Mouse (Mus musculus) bone marrow macrophage, adult 2 months (primary cell): ENCODE results near the gene Sypl2.

Source experiments
- CTCF ChIP-seq: IDR thresholded peaks from 2 replicates; pipeline ENCODE4 v1.5.1; 2012; ENCODE audit warnings: low read depth, mild to moderate bottlenecking, low read length, moderate library complexity
- POLR2A ChIP-seq: IDR thresholded peaks from 2 replicates; pipeline ENCODE4 v1.6.1; 2012; ENCODE audit warnings: mild to moderate bottlenecking, low read depth, low read length, borderline replicate concordance

DNA sequence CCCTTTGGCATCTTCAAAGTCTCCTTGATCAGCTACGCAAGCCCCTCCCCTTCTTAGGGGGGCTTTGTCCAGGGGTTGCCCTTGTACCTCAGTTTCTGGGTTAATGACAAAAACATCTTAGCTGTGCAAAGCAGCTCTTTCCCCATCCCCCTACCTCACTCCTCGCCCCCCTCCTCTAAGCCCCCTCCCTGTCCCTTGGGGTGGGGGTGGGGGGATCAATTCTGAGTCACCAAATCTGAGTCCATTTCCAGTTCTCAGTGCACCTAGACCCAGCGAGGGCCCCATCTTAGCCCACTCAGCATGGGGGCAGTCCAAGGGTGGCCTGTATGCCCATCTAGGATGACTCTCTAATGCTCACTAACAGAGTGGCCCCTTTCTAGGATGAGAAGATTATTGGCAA is 17.4 kb downstream of the Sypl2 start:
- no peak for TF ChIP-seq CTCF
- no peak for TF ChIP-seq POLR2A
